Mouse (Mus musculus): ENCODE data around the gene Stap1.

Stap1 gene

DNA sequence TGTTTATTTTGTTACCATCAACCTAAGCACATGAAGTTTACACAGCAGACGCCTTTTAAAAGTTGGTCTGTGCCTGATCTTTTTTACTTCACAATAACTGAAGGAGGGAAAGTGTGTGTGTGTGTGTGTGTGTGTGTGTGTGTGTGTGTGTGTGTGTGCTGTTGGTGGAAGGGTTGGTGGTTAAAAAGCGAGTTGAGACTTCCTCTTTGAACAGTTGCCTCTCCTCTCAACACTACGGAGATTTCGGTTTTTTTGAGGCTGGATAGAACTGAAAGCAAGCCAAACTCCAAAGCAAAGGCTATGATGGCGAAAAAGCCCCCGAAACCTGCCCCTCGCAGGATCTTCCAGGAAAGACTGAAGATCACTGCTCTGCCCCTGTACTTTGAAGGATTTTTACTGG lies at the start of gene Stap1:
TSS of gene Stap1 (plus strand) at position 209 of the 400 bp plus-strand sequence.
- DNase-seq (ENCODE audit: low spot score): no peak

DNA sequence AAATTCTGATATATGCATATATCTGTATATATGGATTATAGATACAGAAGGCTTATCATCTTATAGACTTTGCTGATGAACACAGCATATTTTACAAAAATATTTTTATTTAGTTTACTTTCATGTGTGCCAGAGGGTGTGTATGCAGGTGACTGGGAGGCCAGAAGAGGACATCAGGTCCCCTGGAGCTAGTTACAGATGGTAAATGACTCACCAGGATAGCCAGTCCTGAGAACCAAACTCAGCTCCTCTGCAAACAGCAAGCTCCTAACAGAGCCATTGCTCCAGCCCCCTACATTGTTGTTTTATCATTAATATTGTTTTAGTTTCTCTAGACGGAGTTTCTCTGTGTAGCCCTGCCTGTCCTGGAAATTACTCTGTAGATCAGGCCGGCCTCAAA lies 41.7 kb upstream of the Stap1 start:
- DNase-seq (ENCODE audit: low spot score): no peak

DNA sequence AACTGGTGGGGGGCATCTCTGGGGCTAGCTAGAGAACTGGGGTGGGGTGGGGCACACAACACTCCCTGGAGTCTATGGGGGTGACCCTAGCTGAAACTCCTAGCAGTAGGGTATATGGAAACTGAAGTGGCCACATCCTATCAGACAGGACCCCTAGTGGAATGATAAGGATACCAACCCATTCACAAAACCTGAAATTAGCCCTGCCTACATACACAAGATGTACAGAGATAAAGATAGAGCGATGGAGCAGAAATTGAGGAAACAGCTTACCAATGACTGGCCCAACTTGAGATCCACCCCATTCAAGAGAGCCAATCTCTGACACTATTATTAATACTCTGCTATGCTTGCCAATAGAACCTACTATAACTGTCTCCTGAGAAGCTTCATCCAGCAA lies 8.0 kb upstream of the Stap1 start:
- DNase-seq (ENCODE audit: low spot score): no peak

DNA sequence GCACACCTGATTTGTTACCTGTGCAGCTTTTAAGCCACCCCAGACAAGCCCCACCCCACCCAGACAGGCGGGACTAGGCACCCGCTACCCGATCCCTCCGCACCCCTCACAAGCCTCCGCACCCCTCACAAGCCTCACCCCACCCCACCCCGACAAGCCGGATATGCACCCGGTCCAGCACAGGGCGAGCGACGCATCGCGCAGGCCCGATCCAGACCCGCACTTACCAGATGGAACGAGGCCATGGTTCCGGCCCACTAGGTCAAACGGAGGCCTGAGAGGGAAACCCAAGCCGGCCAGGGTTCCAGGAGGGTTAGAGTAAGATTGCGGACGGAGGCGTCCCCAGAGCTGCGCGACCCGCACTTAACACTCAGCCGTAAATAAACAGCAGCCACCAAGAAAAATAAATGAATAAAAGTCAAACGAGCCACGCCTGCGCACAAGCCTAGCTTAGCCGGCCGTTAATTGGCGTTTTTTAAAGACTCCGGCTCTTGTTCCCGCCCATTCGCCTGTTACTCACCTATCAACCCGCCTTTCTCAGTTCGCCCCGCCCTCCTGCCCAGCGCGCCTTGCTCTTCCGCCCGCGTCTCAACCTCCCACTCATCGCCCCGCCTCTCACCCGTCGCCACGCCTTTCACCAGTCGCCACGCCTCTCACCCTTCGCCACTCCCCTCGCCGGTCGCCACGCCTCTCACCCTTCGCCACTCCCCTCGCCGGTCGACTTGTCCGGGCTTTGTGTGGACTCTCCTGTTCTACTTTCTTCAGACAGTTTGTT lies 6.3 kb upstream of the Stap1 start, which contains the start of gene Cenpc1:
TSS of gene Cenpc1 (minus strand) at position 483 of the 775 bp plus-strand sequence.
- peak; percentile 94 for DNase-seq (ENCODE audit: low spot score)

DNA sequence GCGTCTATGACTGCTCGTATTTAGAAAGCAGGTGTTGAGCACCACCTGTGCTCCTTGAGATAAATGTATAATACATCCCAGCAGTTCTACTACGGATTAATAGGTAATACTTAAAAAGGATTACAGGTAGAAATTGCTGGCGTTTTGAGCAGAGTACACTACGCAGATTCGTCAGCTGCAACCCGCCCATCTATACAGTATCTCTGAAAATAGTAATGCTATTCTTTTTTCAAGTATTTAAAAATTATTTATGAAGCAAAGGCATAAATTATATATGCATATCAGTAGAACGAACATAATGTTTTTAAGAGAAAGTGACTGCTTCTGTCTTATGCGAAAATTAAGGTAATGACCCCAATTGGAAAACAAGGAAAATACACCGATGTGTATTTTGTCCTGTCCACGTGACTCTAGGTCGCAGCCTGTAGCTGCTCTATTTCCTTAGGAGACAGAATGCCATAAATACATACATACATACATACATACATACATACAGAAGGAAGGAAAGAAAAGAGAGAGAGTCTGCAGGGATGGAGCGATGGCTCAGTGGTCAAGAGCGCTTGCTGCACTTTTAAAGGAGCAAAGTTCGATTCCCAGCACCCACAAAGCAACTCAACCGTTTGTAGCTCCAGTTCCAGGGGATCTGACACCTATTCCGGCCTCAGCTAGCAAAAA lies 5.5 kb upstream of the Stap1 start:
- no peak for DNase-seq (ENCODE audit: low spot score)

DNA sequence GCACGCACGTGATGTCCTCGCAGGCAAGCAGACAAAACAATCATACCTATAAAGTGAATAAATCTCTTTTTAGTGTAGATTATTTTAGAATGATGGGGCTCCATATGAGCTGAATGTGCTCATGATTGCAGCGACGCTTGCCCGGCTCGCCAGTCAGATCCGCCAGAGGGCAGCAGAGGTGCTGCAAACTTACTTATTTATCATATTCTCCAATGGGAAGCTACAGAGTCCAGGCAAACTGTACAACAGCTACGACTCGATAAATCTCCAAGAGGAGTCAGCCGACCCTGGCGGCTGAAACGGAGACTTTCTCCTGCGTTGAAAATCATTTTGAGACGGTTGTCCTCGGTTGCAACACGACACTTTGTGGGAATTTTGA lies 5.0 kb upstream of the Stap1 start:
- peak; percentile 83 for DNase-seq (ENCODE audit: low spot score)

DNA sequence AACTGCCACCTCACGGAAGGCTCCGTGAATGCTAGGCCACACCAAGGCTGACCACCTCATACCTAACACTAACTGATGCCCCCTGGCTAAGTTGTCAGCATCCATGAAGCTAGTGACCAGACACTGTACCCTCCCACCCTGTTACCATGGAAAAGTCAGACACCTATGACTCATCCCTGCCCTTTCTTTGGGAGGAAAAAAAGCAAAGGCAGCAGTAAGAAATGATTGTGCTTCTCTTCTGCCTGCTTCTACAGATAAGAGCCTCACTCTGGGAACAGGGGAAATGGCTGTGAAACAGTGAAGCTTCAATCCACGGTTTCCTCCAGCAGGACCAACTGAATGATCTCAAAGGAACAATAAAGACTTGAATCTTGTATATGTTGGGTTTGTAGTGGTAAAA lies 3.1 kb upstream of the Stap1 start:
- no peak for DNase-seq (ENCODE audit: low spot score)

DNA sequence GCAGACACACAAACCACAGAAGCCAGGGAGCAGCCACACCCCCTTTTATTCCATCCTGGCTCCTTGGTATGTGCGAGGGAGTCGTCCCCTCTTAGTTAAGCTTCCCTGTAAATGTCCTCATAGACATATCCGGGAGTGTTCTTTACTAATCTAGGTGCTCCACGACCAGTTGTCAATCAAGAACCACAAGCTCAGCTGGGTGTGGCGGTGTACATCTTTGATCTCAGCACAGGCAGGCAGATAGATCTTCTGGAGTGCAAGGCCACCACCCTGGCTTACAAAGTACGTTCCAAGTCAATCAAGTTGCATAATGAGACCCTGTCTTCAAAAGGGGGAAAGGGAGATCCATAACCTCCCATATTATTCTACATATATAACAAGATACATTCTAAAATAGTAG lies 2.4 kb upstream of the Stap1 start:
- no peak for DNase-seq (ENCODE audit: low spot score)

DNA sequence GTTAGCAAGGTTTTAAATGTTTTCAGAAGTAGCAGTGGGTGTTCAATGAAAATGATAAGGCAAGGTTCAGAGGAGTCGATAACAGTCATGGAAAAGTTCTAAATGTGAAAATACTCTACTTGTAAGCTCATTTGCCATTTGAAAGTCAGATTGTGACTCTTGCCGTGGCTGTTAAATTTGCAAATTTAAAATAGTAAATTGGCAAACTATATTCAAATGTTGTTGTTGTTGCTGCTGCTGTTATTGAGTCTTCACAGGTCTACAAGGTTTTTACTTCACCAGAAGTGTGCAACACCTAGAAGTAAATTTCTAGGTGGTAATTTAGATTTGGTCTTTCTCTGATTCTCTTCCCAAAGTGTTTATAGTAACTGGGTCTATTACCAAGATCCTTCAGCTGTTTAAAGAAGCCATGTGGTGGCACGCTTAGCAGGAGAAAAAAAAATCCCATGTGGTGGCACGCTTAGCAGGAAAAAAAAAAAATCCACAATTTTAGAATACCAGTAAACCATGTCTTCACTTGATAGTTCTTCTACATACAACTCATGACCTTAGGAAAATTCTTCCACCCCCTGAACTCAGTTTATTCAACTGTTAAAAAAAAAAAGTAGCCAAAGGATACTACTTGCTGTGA lies 1.3 kb downstream of the Stap1 start:
- no peak for DNase-seq (ENCODE audit: low spot score)

DNA sequence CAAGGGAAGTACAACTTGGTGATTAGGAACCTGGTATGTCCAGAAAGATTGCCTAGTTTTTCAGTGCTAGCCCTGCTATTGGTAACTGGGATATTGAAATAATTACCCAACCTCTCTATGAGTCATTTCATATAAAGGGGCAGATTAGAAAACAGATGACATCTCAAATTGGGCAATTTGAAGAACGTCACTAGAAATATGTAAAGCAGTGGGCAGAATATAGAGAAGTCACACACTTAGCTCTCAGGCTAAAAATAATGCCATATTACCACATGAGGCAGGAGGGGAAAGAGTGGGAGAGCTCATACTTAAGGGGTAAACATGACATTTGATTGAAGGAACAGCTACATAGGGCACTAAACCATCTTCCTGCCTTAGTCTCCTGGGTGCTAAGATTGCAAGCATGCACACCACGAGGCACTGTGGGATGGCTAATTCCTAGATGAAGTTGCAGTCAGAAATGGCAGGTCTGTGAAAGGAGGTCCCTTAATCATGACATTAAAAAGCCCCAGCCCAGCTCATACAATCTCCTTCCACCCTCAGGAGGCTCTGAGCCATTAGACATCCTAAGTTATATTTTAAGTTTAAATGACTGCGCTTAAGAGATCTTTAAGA lies 7.3 kb downstream of the Stap1 start:
- no peak for DNase-seq (ENCODE audit: low spot score)

DNA sequence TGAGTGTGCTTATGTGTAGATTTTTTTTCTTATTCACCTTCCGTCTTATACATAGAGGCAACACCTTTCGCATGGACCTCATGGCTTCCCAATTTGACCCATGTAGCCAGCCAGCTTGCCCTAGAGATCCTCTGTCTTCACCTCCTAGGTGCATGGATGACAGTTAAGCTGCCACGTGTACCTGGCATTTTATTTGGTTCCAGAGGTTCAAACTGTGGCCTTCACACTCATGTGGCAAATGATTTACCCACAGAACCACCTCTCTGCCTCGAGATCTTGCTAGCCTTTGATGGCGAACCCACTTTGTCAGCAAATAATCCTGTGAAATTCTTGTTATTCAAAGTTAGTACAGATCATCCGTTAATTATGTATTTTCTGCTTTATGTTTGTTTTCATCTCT lies 12.4 kb downstream of the Stap1 start:
- no peak for DNase-seq (ENCODE audit: low spot score)

DNA sequence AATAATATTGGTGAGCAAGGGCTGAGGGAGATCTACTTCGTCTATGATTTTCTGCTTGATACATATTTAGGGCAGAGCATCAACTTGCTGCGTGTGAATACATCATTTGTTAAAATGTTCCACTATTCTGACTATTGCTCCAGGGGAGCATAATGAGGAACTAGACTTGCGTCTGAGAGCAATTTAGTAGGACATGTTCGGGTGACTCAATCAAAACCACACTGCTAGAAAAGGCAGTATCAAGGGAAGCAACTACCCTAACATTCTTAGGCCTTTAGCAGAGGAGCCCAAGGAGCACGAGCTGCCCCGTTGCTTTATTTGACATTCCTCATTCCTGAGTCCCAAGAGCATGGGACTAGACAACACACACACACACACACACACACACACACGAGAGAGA lies 13.4 kb downstream of the Stap1 start:
- no peak for DNase-seq (ENCODE audit: low spot score)

DNA sequence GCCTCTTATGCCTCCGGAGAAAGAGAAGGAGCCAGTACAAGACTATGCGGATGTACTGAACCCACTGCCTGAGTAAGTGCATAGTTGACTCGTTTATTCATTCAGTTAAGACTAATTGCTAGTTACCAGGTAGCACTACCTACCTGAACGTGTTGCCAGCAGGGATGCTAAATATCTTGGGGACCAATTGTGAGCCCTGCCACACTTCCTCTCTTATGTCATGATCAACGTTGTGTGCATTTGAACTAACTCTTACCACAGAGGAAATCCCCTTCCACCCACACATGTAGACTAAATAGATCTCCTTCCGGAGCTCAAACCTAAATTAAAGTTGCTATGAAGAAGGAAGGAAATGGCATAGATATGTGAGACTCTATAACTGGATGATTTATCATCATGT lies 15.2 kb downstream of the Stap1 start:
- no peak for DNase-seq (ENCODE audit: low spot score)

DNA sequence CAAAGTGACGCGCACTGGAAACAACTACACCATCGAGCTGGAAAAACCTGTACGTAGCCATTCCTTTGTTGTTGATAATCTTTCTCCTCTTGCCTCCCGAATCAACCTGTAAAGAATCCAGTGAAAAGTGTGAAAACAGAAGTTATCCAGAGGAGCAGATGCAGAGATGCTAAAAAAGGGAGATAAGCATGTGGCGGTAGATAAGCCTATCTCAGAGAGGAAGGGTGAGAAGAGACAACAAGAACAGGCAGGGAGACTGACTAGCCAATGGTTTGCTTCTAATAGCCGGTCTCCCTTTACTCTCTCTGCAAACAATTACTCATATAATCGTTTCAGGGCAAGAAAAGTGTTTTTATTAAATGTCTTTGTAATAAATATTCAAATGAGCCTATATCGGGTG lies 23.2 kb downstream of the Stap1 start:
- DNase-seq (ENCODE audit: low spot score): no peak

DNA sequence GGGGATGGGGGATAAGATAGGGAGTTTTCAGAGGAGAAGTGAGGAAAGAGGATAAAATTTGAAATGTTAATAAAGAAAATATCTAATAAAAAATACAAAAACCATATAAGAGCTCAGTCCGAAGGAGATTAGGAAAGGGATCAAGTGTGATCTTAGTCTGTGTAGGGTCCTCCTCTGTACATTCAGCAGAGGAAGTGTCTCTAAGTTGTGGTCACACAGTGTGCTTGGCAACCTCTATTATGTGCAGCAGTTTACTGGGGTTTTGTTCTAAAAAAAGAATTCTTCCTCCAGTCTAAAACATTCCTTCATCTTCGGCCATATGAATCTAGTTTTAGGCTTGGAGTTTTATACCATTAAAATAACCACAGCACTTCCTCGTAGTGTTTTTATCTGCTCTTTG lies 27.4 kb downstream of the Stap1 start:
- DNase-seq (ENCODE audit: low spot score): no peak

DNA sequence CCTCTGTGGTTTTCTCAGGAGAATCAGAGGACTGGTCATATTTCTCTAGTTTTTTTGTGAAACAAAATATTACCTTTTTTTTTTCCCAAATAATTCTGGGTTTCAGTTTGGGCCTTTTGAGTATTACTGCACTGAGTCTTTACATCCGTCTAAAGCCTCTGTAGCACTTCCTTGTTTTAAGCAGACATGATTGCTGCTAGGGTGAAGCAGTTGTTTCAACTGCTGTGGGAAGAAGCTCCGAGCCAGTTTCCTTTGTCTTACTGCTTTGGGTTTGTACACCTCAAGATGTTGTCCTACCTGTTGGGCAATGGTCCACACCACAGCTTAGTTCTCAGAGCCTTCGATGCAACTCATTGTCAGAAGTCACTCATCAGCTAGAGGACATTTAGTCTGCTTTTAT lies 29.1 kb downstream of the Stap1 start:
- no peak for DNase-seq (ENCODE audit: low spot score)

DNA sequence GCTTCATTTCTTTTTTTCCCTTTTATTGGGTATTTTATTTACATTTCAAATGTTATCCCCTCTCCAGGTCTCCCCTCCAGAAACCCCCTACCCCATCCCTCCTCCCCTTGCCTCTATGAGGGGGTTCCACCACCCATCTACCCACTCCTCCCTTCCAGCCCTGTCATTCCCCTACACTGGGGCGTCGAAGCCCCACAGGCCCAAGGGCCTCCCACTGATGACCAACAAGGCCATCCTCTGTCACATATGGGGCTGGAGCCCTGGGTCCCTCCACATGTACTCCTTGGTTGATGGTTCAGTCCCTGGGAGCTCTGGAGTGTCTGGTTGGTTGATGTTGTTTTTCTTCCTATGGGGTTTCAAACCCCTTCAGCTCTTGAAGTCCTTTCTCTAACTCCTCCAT lies 30.6 kb downstream of the Stap1 start:
- DNase-seq (ENCODE audit: low spot score): no peak

DNA sequence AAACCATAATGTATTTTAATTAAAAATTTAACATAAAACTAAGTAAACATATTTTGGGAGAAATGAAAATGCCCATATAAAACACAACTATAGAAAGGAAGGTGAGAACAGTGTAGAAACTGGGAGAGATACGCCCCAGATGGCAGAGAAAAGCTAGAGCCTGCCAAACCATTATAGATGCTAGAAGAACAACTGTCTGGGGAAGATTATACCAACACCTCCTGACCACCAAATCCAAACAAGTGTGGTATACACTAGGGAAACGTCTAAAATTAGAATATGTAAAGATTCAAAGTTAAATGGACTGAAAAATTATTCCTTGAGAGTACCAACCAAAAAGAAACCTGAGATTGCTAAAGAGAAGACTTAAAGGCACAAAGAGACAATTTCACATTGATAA lies 35.1 kb downstream of the Stap1 start:
- DNase-seq (ENCODE audit: low spot score): no peak

DNA sequence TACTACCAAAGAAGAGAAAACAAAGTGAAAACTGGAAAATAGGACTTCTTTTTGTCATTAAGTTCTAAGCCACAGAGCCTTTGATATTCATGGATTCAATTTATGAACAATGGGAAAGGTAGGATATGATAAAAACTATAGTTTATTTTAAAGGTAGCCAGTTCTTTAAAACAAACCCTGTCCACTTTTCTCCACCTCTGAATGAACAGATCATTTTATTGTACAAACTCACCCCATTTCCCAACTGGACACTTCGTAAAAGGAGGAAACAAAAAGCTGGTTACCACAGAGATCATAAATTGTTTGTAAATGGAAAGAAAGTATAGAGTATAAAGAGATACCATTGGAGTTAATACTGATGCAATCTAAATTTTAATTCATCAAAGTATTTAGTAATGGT lies 39.5 kb downstream of the Stap1 start:
- no peak for DNase-seq (ENCODE audit: low spot score)

DNA sequence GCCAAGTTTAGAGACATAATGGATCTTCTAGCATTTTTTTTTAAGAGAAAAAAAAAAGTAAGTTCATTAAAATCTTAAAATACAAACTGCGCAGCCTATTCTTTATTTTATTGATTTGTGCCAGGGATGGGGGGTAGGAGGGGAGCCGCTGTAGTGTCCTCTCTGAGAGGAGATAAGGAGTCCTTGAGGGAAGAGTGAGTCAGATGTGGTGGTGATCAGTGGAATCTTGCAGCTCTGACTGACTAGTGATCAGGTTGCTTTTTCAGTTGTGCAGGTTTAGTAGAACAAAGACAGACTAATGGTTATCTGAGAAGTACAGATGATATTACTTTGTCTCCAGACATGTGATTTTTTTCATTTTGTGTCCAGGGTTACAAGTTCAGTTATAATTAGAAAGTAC lies 41.5 kb downstream of the Stap1 start:
- DNase-seq (ENCODE audit: low spot score): no peak

DNA sequence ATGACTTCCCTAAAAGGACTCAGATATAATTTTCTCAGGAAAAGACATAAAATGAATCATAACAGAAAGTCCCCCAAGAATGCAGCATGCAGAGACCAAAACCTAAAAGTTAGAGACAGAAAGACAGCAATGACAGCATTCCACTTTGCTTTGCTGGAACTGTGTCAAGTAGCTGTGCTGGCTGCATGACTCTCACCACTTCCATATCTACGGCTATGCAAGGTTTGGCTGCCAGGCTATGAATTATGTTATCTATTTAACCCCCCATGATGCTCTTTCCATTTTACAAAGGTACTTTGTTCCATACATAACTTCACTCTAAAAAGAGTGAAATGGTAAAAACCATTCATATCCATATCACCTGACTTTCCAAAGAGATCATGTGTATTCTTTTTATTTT lies 42.5 kb downstream of the Stap1 start:
- no peak for DNase-seq (ENCODE audit: low spot score)

DNA sequence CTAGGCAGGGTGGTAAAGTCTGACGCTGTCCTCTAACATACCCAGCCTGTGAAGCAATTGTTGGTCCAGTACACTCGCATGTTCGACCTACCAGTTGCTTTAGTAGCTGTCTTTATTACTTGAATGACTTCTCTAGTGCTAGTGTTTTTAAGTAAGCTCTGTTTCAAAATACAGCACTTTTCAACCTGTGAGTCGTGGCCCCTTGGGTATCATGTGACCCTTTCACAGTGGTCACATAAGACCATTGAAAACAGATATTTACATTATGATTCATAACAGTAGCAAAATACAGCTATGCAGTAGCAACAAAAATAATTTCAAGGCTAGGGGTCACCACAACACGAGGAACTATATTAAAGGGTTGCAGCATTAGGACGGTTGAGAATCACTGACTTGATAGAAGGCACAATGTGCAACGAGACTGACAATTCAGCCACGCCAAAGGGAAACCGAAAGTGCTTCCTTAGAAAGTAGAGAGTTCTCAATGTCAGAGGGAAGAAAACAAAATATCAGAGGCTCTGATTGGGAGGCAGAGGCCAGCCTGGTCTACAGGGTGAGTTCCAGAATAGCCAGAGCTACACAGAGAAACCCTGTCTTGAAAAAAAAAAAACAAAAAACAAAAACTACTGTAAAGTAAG lies 47.0 kb downstream of the Stap1 start:
- no peak for DNase-seq (ENCODE audit: low spot score)

DNA sequence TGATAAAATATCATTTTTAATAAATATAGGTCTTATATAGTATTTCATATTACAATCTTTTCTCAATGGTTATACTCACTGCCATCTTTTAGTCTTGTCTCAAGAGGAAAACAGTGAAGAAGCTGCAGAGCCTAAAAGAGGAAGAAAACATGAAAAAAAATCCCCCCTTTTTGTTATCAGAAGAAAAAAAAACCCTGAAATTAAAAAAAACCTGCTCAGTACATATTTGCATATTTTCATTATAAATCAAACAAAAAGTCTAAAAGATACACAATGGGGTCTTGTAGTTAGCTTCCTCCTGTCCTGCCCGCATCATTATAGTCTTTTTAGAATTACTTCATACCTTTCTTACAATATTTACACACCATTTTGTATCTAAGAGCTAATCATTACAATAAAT lies 57.2 kb downstream of the Stap1 start:
- no peak for DNase-seq (ENCODE audit: low spot score)
